Mouse (Mus musculus): ENCODE measurements around the gene Pten. TPM values are rescaled to one million over a fixed set of nuclear protein-coding genes. Genes with fewer than 3 reads are reported as not detected.
"Not testable (repeated sequence)": the region's sequence is repeated elsewhere in the genome, so short reads cannot be mapped to it uniquely, and the experiment has no call there.

Gene Pten
- polyA plus RNA-seq, 1 experiment: 17.7 TPM

- H3K27ac ChIP-seq (ENCODE audit: insufficient read depth, low read depth, low read length): no peak overlapping the region
- H3K36me3 ChIP-seq (ENCODE audit: control insufficient read depth, insufficient read depth, low read length): peaks cover 5% of the 10 kb centered on the region; the same call in 1 of the 2 replicates
- H3K27me3 ChIP-seq (ENCODE audit: control insufficient read depth, insufficient read depth, low read length): no peaks in the 10 kb centered on the region
- WGBS: under 1% methylated on average over 8 of the region's 8 CpGs
- H3K4me3 ChIP-seq (ENCODE audit: low read depth, low read length): peak overlapping the region; percentile 50
- TF ChIP-seq CTCF (IDR thresholded peaks at IDR 0.05; ENCODE audit: extremely low read depth, insufficient read length, insufficient replicate concordance, low read depth, low read length): no peak
- no peak for TF ChIP-seq POLR2A (IDR thresholded peaks at IDR 0.05; ENCODE audit: low read depth, low read length)
- no peaks in the 10 kb centered on the region for H3K4me1 ChIP-seq (ENCODE audit: control insufficient read depth, insufficient read depth, insufficient read length, low read length)
Observed at GRCm38 (mm10) chr19:32759357-32760024, 2.2 kb downstream of the Pten start.

DNA sequence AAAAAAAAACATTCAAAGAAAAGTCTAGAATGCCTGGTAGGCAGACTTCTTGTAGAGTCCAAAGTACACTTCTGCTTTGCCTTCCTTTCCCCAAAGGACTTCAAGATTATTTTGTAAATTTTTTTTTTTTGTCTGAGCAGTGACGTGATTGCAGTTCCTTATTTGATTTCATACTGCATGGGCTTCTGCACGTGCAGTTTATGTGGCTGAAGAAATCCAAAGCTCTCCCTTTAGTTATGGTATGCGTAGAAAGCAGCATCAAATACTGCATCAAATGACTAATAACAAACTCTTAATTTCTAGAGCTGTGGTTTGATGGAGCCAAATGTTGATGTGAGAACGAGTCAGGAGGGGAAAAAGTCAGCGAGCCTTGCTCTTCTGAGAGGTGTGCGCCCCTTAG lies 3.2 kb downstream of the Pten start:
- 10% methylated on average over 6 of the region's 6 CpGs for WGBS

DNA sequence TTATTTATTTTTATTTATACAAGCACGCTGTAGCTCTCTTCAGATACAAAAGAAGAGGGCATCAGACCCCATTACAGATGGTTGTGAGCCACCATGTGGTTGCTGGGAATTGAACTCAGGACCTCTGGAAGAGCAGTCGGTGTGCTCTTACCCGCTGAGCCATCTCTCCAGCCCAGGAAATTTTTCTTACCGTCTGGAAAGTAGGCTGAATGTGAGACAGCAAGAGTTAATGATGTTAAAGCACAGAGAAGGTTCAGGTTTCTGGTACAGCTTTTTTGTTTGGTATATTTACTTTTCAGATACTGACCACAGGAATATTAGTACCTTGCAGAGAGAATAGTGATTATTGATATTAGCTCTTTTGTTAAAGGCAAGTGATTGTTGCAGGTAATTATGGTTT lies 3.9 kb downstream of the Pten start:
- Histone ChIP-seq H3K36me3 (ENCODE audit: control insufficient read depth, insufficient read depth, low read length) (peaks cover 11% of the 10 kb centered on the region), H3K4me3 (ENCODE audit: low read depth, low read length) (no peak overlapping the region), H3K27ac (ENCODE audit: insufficient read depth, low read depth, low read length) (no peak overlapping the region), H3K27me3 (ENCODE audit: control insufficient read depth, insufficient read depth, low read length) (no peaks in the 10 kb centered on the region), H3K4me1 (ENCODE audit: control insufficient read depth, insufficient read depth, insufficient read length, low read length) (no peaks in the 10 kb centered on the region)
- TF ChIP-seq CTCF (IDR thresholded peaks at IDR 0.05; ENCODE audit: extremely low read depth, insufficient read length, insufficient replicate concordance, low read depth, low read length): no peak
- no peak for TF ChIP-seq POLR2A (IDR thresholded peaks at IDR 0.05; ENCODE audit: low read depth, low read length)
- 47% methylated on average over 4 of the region's 4 CpGs for WGBS

More for the DNA sequence above, 3.2 kb downstream of the Pten start:
- TF ChIP-seq POLR2A (IDR thresholded peaks at IDR 0.05; ENCODE audit: low read depth, low read length): no peak
- no peak for TF ChIP-seq CTCF (IDR thresholded peaks at IDR 0.05; ENCODE audit: extremely low read depth, insufficient read length, insufficient replicate concordance, low read depth, low read length)
- H3K27me3 ChIP-seq (ENCODE audit: control insufficient read depth, insufficient read depth, low read length): no peaks in the 10 kb centered on the region
- no peak overlapping the region; the same call in 1 of the 2 replicates for H3K27ac ChIP-seq (ENCODE audit: insufficient read depth, low read depth, low read length)
- peak overlapping the region; percentile 29 for H3K4me3 ChIP-seq (ENCODE audit: low read depth, low read length)
- H3K4me1 ChIP-seq (ENCODE audit: control insufficient read depth, insufficient read depth, insufficient read length, low read length): no peaks in the 10 kb centered on the region
- H3K36me3 ChIP-seq (ENCODE audit: control insufficient read depth, insufficient read depth, low read length): peaks cover 10% of the 10 kb centered on the region

DNA sequence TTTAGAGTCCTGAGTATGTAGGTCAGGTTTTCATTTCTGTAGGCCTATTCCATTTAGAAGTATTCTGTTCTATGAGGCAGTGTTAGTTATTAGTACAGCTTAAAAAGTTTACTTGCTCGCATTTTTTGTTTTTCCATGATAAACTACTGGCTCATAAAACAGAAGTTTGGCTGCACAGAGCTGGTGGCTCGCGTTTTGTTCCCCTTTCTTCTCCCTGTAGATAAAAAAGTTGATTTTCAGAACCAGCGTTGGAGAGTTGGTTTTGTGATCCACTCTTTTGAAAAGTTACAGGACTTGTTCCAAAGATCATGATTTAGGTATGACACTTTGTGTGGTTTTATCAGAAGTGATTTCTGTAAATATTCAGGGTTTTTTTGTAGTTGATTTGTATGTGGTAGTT lies 5.2 kb downstream of the Pten start:
- Histone ChIP-seq H3K36me3 (ENCODE audit: control insufficient read depth, insufficient read depth, low read length) (peaks cover 13% of the 10 kb centered on the region), H3K4me3 (ENCODE audit: low read depth, low read length) (no peak overlapping the region), H3K27ac (ENCODE audit: insufficient read depth, low read depth, low read length) (no peak overlapping the region), H3K4me1 (ENCODE audit: control insufficient read depth, insufficient read depth, insufficient read length, low read length) (no peaks in the 10 kb centered on the region), H3K27me3 (ENCODE audit: control insufficient read depth, insufficient read depth, low read length) (no peaks in the 10 kb centered on the region)
- TF ChIP-seq CTCF (IDR thresholded peaks at IDR 0.05; ENCODE audit: extremely low read depth, insufficient read length, insufficient replicate concordance, low read depth, low read length): no peak
- 34% methylated on average over 4 of the region's 4 CpGs for WGBS

DNA sequence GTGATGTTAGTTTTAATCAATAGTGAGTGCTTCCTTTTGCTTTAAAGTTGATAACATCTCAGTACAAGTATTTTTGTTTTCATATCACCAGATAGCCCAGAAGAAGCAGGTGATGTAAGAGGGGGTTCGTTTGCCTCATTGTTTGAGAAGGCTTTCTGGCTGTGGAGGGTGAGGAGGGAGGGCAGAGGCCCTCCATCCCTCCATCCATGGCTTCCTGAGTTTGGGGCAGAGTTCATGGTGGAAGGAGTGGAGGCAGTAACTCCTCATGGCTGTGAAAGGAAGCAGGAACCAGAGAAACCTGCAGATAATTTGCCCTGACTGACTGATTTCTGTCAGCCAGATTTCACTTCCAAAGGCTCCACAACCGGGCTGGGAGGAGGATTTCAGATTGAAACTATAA lies 21.1 kb downstream of the Pten start:
- H3K4me1 ChIP-seq (ENCODE audit: control insufficient read depth, insufficient read depth, insufficient read length, low read length): peaks cover 2% of the 10 kb centered on the region; the same call in 1 of the 2 replicates
- no peak overlapping the region for H3K27ac ChIP-seq (ENCODE audit: insufficient read depth, low read depth, low read length)
- no peak overlapping the region for H3K4me3 ChIP-seq (ENCODE audit: low read depth, low read length)
- TF ChIP-seq CTCF (IDR thresholded peaks at IDR 0.05; ENCODE audit: extremely low read depth, insufficient read length, insufficient replicate concordance, low read depth, low read length) (no peak), POLR2A (IDR thresholded peaks at IDR 0.05; ENCODE audit: low read depth, low read length) (no peak)
- no peaks in the 10 kb centered on the region for H3K27me3 ChIP-seq (ENCODE audit: control insufficient read depth, insufficient read depth, low read length)
- peaks cover 8% of the 10 kb centered on the region for H3K36me3 ChIP-seq (ENCODE audit: control insufficient read depth, insufficient read depth, low read length)
- WGBS: 8% methylated on average over 2 of the region's 2 CpGs

- H3K27me3 ChIP-seq (ENCODE audit: control insufficient read depth, insufficient read depth, low read length): no peaks in the 10 kb centered on the region
- peaks cover 4% of the 10 kb centered on the region; the same call in 1 of the 2 replicates for H3K4me1 ChIP-seq (ENCODE audit: control insufficient read depth, insufficient read depth, insufficient read length, low read length)
- no peak overlapping the region for H3K27ac ChIP-seq (ENCODE audit: insufficient read depth, low read depth, low read length)
- TF ChIP-seq POLR2A (IDR thresholded peaks at IDR 0.05; ENCODE audit: low read depth, low read length) (no peak), CTCF (IDR thresholded peaks at IDR 0.05; ENCODE audit: extremely low read depth, insufficient read length, insufficient replicate concordance, low read depth, low read length) (no peak)
- peaks cover 4% of the 10 kb centered on the region for H3K36me3 ChIP-seq (ENCODE audit: control insufficient read depth, insufficient read depth, low read length)
- 49% methylated on average over 3 of the region's 3 CpGs for WGBS
- no peak overlapping the region for H3K4me3 ChIP-seq (ENCODE audit: low read depth, low read length)
Observed at GRCm38 (mm10) chr19:32779131-32779530, 21.8 kb downstream of the Pten start.

- WGBS: 69% methylated on average over 5 of the region's 5 CpGs
- TF ChIP-seq POLR2A (IDR thresholded peaks at IDR 0.05; ENCODE audit: low read depth, low read length): no peak
Observed at GRCm38 (mm10) chr19:32781305-32782071, 24.2 kb downstream of the Pten start.

DNA sequence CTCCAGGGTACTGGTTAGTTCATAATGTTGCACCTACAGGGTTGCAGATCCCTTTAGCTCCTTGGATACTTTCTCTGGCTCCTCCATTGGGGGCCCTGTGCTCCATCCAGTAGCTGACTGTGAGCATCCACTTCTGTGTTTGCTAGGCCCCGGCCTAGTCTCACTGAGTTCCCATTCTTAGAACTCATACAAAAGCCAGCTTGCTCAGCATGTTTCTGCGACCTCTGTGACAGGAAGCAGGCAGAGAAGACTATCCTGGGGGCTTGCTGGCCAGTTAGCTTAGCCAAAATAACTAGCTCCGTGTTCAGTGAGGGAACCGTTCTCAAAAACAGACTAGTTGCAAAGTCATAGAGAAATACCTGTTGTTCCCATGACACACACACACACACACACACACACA lies 30.1 kb downstream of the Pten start:
- WGBS: 60% methylated on average over 4 of the region's 4 CpGs
- H3K27ac ChIP-seq (ENCODE audit: insufficient read depth, low read depth, low read length); H3K27me3 ChIP-seq (ENCODE audit: control insufficient read depth, insufficient read depth, low read length); H3K4me3 ChIP-seq (ENCODE audit: low read depth, low read length); H3K36me3 ChIP-seq (ENCODE audit: control insufficient read depth, insufficient read depth, low read length); H3K4me1 ChIP-seq (ENCODE audit: control insufficient read depth, insufficient read depth, insufficient read length, low read length): not testable (repeated sequence)

More at GRCm38 (mm10) chr19:32781305-32782071, 24.2 kb downstream of the Pten start:
- Histone ChIP-seq H3K4me1 (ENCODE audit: control insufficient read depth, insufficient read depth, insufficient read length, low read length) (peaks cover 6% of the 10 kb centered on the region; the same call in 1 of the 2 replicates), H3K27ac (ENCODE audit: insufficient read depth, low read depth, low read length) (no peak overlapping the region), H3K36me3 (ENCODE audit: control insufficient read depth, insufficient read depth, low read length) (peaks cover 1% of the 10 kb centered on the region; the same call in 1 of the 2 replicates), H3K27me3 (ENCODE audit: control insufficient read depth, insufficient read depth, low read length) (no peaks in the 10 kb centered on the region), H3K4me3 (ENCODE audit: low read depth, low read length) (no peak overlapping the region)

DNA sequence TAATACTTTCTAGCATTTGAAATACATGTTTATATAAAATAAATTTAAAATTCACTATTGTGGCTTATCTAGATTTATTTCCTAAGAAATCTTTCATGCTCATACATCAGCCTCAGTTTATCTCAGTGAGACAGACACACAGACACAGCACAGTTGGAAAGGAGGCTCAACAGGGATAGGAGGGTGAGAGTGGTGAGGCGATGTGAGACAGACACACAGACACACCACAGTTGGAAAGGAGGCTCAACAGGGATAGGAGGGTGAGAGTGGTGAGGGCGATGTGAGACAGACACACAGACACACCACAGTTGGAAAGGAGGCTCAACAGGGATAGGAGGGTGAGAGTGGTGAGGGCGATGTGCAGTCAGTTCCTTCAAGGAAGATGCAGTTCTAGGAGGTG lies 30.7 kb downstream of the Pten start:
- 83% methylated on average over 3 of the region's 3 CpGs for WGBS
- not testable (repeated sequence) for H3K27ac ChIP-seq (ENCODE audit: insufficient read depth, low read depth, low read length); H3K36me3 ChIP-seq (ENCODE audit: control insufficient read depth, insufficient read depth, low read length); H3K27me3 ChIP-seq (ENCODE audit: control insufficient read depth, insufficient read depth, low read length); H3K4me3 ChIP-seq (ENCODE audit: low read depth, low read length); H3K4me1 ChIP-seq (ENCODE audit: control insufficient read depth, insufficient read depth, insufficient read length, low read length)

Measured in small intestine, adult 2 months (tissue).